Mouse (Mus musculus) neural tube, embryonic 11.5 days (tissue): ENCODE results near the gene Srebf1. TPM values are rescaled to one million over a fixed set of nuclear protein-coding genes. Genes with fewer than 3 reads are reported as not detected.
A peak's percentile ranks its signal among the peaks of the same experiment; 100 is the strongest.

Experiments
- ATAC-seq: fragments of 200-750 bp; cut with Nextera tagmentation; 2 replicates; pipeline ENCODE4 v1.8.0; 2017; ENCODE audit warnings: moderate number of reproducible peaks, mild to moderate bottlenecking, moderate TSS enrichment, moderate library complexity; ENCODE audit not compliant: insufficient read depth, low FRiP score, low TSS enrichment
- DNase-seq: peaks from one replicate; pipeline ENCODE4 v3.0.0-alpha.2; 2015; ENCODE audit warnings: low spot score
- H3K27ac ChIP-seq: fragments of 300-500 bp; sonication (generic); 2 replicates; pipeline ENCODE4 v1.5.1; 2014; ENCODE audit warnings: low read depth, mild to moderate bottlenecking, low read length
- H3K27me3 ChIP-seq: fragments of 300-500 bp; sonication (generic); 2 replicates; pipeline ENCODE4 v1.6.1; 2014; ENCODE audit warnings: mild to moderate bottlenecking, low read length, mixed read lengths; ENCODE audit not compliant: control insufficient read depth, insufficient read depth
- H3K36me3 ChIP-seq: fragments of 300-500 bp; sonication (generic); 2 replicates; pipeline ENCODE4 v1.6.1; 2014; ENCODE audit warnings: mild to moderate bottlenecking, low read length, moderate library complexity, mixed read lengths; ENCODE audit not compliant: control insufficient read depth, insufficient read depth
- H3K4me1 ChIP-seq: fragments of 300-500 bp; sonication (generic); 2 replicates; pipeline ENCODE4 v1.6.1; 2014; ENCODE audit warnings: low read length, mixed read lengths; ENCODE audit not compliant: control insufficient read depth, insufficient read depth
- H3K4me2 ChIP-seq: fragments of 300-500 bp; sonication (generic); 2 replicates; pipeline ENCODE4 v1.6.1; 2014; ENCODE audit warnings: low read depth, mild to moderate bottlenecking, moderate library complexity
- H3K4me3 ChIP-seq: fragments of 300-500 bp; sonication (generic); 2 replicates; pipeline ENCODE4 v1.5.1; 2014; ENCODE audit warnings: low read depth, low read length
- H3K9ac ChIP-seq: fragments of 300-500 bp; sonication (generic); 2 replicates; pipeline ENCODE4 v1.6.1; 2014; ENCODE audit warnings: mild to moderate bottlenecking, low read length
- H3K9me3 ChIP-seq: fragments of 300-500 bp; sonication (generic); 2 replicates; pipeline ENCODE4 v1.6.1; 2016; ENCODE audit warnings: low read length; ENCODE audit not compliant: control insufficient read depth
- WGBS: fragments of 180-500 bp; shearing (Covaris S2); extraction: QIAGEN DNeasy Blood & Tissue Kit; methylation state at CpG from one replicate; pipeline ENCODE4 v1.1.7; 2014; 5-methylcytosine and 5-hydroxymethylcytosine counted together
- polyA plus RNA-seq: library from polyadenylated mRNA; unstranded; fragments of >200 nt; fragmentation: Nextera tagmentation; extraction: Ambion mirVana; gene quantifications from 2 replicates; pipeline ENCODE4 v1.2.1, GENCODE M21; 2014

The Srebf1 gene
- polyA plus RNA-seq, 1 experiment from 2014 or later = 54.7 TPM

- Histone ChIP-seq H3K4me3 (no peak overlapping the region), H3K9me3 (no peaks in the 10 kb centered on the region), H3K4me1 (no peaks in the 10 kb centered on the region), H3K27ac (no peak overlapping the region), H3K36me3 (no peaks in the 10 kb centered on the region), H3K27me3 (no peaks in the 10 kb centered on the region), H3K9ac (no peak overlapping the region), H3K4me2 (no peak overlapping the region)
- 66% methylated on average over 3 of the region's 3 CpGs for WGBS
- ATAC-seq (no peak), DNase-seq (no peak)
Observed at GRCm38 (mm10) chr11:60255639-60256038, 33.3 kb upstream of the Srebf1 start.

GRCm38 (mm10) chr11:60255181-60255580, 32.8 kb upstream of the Srebf1 start:
- DNase-seq (no peak), ATAC-seq (no peak)
- Histone ChIP-seq H3K9me3 (no peaks in the 10 kb centered on the region), H3K4me1 (no peaks in the 10 kb centered on the region), H3K36me3 (no peaks in the 10 kb centered on the region), H3K4me3 (no peak overlapping the region), H3K4me2 (no peak overlapping the region), H3K27me3 (no peaks in the 10 kb centered on the region), H3K9ac (no peak overlapping the region), H3K27ac (no peak overlapping the region)
- WGBS = 71% methylated on average over 3 of the region's 3 CpGs

- WGBS = 91% methylated on average over 5 of the region's 5 CpGs
Observed at GRCm38 (mm10) chr11:60254308-60254707, 31.9 kb upstream of the Srebf1 start.

GRCm38 (mm10) chr11:60253546-60253945, 31.2 kb upstream of the Srebf1 start:
- Histone ChIP-seq H3K9me3 (no peaks in the 10 kb centered on the region), H3K4me1 (peaks cover 2% of the 10 kb centered on the region; the same call in 1 of the 2 replicates), H3K9ac (no peak overlapping the region), H3K27ac (no peak overlapping the region), H3K36me3 (no peaks in the 10 kb centered on the region), H3K4me2 (no peak overlapping the region), H3K27me3 (no peaks in the 10 kb centered on the region), H3K4me3 (no peak overlapping the region)
- DNase-seq (no peak), ATAC-seq (no peak)
- WGBS = 92% methylated on average over 2 of the region's 2 CpGs

More at GRCm38 (mm10) chr11:60254308-60254707, 31.9 kb upstream of the Srebf1 start:
- Histone ChIP-seq H3K36me3 (no peaks in the 10 kb centered on the region), H3K4me2 (no peak overlapping the region), H3K4me1 (no peaks in the 10 kb centered on the region), H3K4me3 (no peak overlapping the region), H3K27me3 (no peaks in the 10 kb centered on the region), H3K9me3 (no peaks in the 10 kb centered on the region), H3K27ac (no peak overlapping the region), H3K9ac (no peak overlapping the region)
- ATAC-seq = no peak
- DNase-seq = no peak

GRCm38 (mm10) chr11:60250971-60251643, 28.7 kb upstream of the Srebf1 start:
- peaks cover 3% of the 10 kb centered on the region; the same call in 1 of the 2 replicates for H3K4me1 ChIP-seq
- no peaks in the 10 kb centered on the region for H3K9me3 ChIP-seq
- H3K27me3 ChIP-seq = no peaks in the 10 kb centered on the region
- no peak overlapping the region for H3K4me2 ChIP-seq
- ATAC-seq = no peak
- no peaks in the 10 kb centered on the region for H3K36me3 ChIP-seq
- H3K9ac ChIP-seq = no peak overlapping the region
- H3K27ac ChIP-seq = no peak overlapping the region
- WGBS = 54% methylated on average over 6 of the region's 6 CpGs
- DNase-seq = peak; percentile 55
- H3K4me3 ChIP-seq = no peak overlapping the region

GRCm38 (mm10) chr11:60249885-60250284, 27.5 kb upstream of the Srebf1 start:
- no peak overlapping the region for H3K9ac ChIP-seq
- no peaks in the 10 kb centered on the region for H3K27me3 ChIP-seq
- ATAC-seq (no peak), DNase-seq (no peak)
- H3K4me3 ChIP-seq = no peak overlapping the region
- H3K4me1 ChIP-seq = peaks cover 3% of the 10 kb centered on the region; the same call in 1 of the 2 replicates
- WGBS = 83% methylated on average over 2 of the region's 2 CpGs
- no peaks in the 10 kb centered on the region for H3K9me3 ChIP-seq
- no peak overlapping the region for H3K4me2 ChIP-seq
- no peaks in the 10 kb centered on the region for H3K36me3 ChIP-seq
- no peak overlapping the region for H3K27ac ChIP-seq

- Histone ChIP-seq H3K4me2 (no peak overlapping the region), H3K9me3 (no peaks in the 10 kb centered on the region), H3K9ac (no peak overlapping the region), H3K4me1 (peaks cover 3% of the 10 kb centered on the region; the same call in 1 of the 2 replicates), H3K27ac (no peak overlapping the region), H3K36me3 (no peaks in the 10 kb centered on the region), H3K27me3 (no peaks in the 10 kb centered on the region), H3K4me3 (no peak overlapping the region)
- ATAC-seq (no peak), DNase-seq (peak; percentile 16)
- 38% methylated on average over 13 of the region's 13 CpGs for WGBS
Observed at GRCm38 (mm10) chr11:60248596-60249404, 26.4 kb upstream of the Srebf1 start.

- DNase-seq (no peak), ATAC-seq (no peak)
- H3K36me3 ChIP-seq = no peaks in the 10 kb centered on the region
- no peak overlapping the region for H3K9ac ChIP-seq
- H3K9me3 ChIP-seq = no peaks in the 10 kb centered on the region
- no peak overlapping the region for H3K4me2 ChIP-seq
- no peak overlapping the region for H3K27ac ChIP-seq
- H3K27me3 ChIP-seq = no peaks in the 10 kb centered on the region
- H3K4me3 ChIP-seq = no peak overlapping the region
- peaks cover 3% of the 10 kb centered on the region; the same call in 1 of the 2 replicates for H3K4me1 ChIP-seq
- WGBS = 45% methylated on average over 5 of the region's 5 CpGs
Observed at GRCm38 (mm10) chr11:60247753-60248550, 25.6 kb upstream of the Srebf1 start.
